Mouse (Mus musculus) bone marrow, adult 2 months (tissue): ENCODE measurements around the gene Alpi. TPM values are rescaled to one million over a fixed set of nuclear protein-coding genes. Genes with fewer than 3 reads are reported as not detected.

Experiments used
- H3K27ac ChIP-seq: fragments of 200-500 bp; 2 replicates; pipeline ENCODE4 v1.5.1; 2012; ENCODE audit warnings: low read depth, mild to moderate bottlenecking, control low read depth, inconsistent platforms, low read length; ENCODE audit not compliant: control insufficient read depth, poor library complexity, insufficient read depth
- H3K4me1 ChIP-seq: fragments of 200-500 bp; 2 replicates; pipeline ENCODE4 v1.6.1; 2011; ENCODE audit warnings: low read length; ENCODE audit not compliant: control insufficient read depth, insufficient read depth
- H3K4me3 ChIP-seq: fragments of 200-500 bp; replicated peaks from 2 replicates; pipeline ENCODE3; 2011; ENCODE audit warnings: mild to moderate bottlenecking, low read depth, low read length, control low read depth; ENCODE audit not compliant: control insufficient read depth
- CTCF ChIP-seq: fragments of 200-500 bp; IDR thresholded peaks from 2 replicates; pipeline ENCODE4 v1.5.1; 2011; ENCODE audit warnings: low read length, control low read depth; ENCODE audit not compliant: control insufficient read depth, insufficient read depth
- POLR2A ChIP-seq: fragments of 200-500 bp; IDR thresholded peaks from 2 replicates; pipeline ENCODE4 v1.6.1; 2011; ENCODE audit warnings: low read depth, mild to moderate bottlenecking, control low read depth, low read length, borderline replicate concordance; ENCODE audit not compliant: control insufficient read depth
- WGBS: fragments of 180-500 bp; shearing (Covaris S2); methylation state at CpG from one replicate; pipeline ENCODE4 v1.1.7; 2018; 5-methylcytosine and 5-hydroxymethylcytosine counted together
- polyA plus RNA-seq: library from polyadenylated mRNA; stranded (reverse); fragments of >200 nt; gene quantifications from 2 replicates; pipeline ENCODE4 v1.2.4, GENCODE M21; 2011; ENCODE audit warnings: low replicate concordance; ENCODE audit not compliant: missing spikeins, insufficient read depth, insufficient read length

Alpi gene
- not detected in 2 replicates for polyA plus RNA-seq

- WGBS, result 86% methylated on average over 1 of the region's 1 CpGs
- Histone ChIP-seq H3K4me1 (no peaks in the 10 kb centered on the region), H3K27ac (no peak within 1 kb of the TSS), H3K4me3 (no peak within 1 kb of the TSS)
- TF ChIP-seq POLR2A (no peak), CTCF (no peak)
These were observed at the start of gene Alpi for GRCm38 (mm10) chr1:87101411-87101810. TSS of gene Alpi (minus strand) at chr1:87101606.

- WGBS, result 27% methylated on average over 13 of the region's 13 CpGs
- H3K4me1 ChIP-seq, result no peaks in the 10 kb centered on the region
- H3K27ac ChIP-seq, result no peak overlapping the region
- no peak overlapping the region for H3K4me3 ChIP-seq
- no peak for TF ChIP-seq POLR2A
- no peak for TF ChIP-seq CTCF
These were observed 48.0 kb upstream of the Alpi start for GRCm38 (mm10) chr1:87149422-87149821.

GRCm38 (mm10) chr1:87143141-87143540, 41.7 kb upstream of the Alpi start:
- H3K27ac ChIP-seq, result no peak overlapping the region
- H3K4me1 ChIP-seq, result no peaks in the 10 kb centered on the region
- no peak for TF ChIP-seq POLR2A
- no peak for TF ChIP-seq CTCF
- 80% methylated on average over 10 of the region's 10 CpGs for WGBS
- H3K4me3 ChIP-seq, result no peak overlapping the region

GRCm38 (mm10) chr1:87142456-87142855, 41.0 kb upstream of the Alpi start:
- no peaks in the 10 kb centered on the region for H3K4me1 ChIP-seq
- H3K4me3 ChIP-seq, result no peak overlapping the region
- WGBS, result 81% methylated on average over 9 of the region's 9 CpGs
- TF ChIP-seq CTCF, result no peak
- no peak for TF ChIP-seq POLR2A
- no peak overlapping the region for H3K27ac ChIP-seq

- no peak for TF ChIP-seq CTCF
- TF ChIP-seq POLR2A, result no peak
- 78% methylated on average over 4 of the region's 4 CpGs for WGBS
- Histone ChIP-seq H3K4me1 (no peaks in the 10 kb centered on the region), H3K4me3 (no peak overlapping the region), H3K27ac (no peak overlapping the region)
These were observed 40.1 kb upstream of the Alpi start for GRCm38 (mm10) chr1:87141550-87141949.

GRCm38 (mm10) chr1:87131803-87132202, 30.4 kb upstream of the Alpi start:
- no peak for TF ChIP-seq POLR2A
- no peak for TF ChIP-seq CTCF
- Histone ChIP-seq H3K27ac (no peak overlapping the region), H3K4me3 (no peak overlapping the region), H3K4me1 (no peaks in the 10 kb centered on the region)
- WGBS, result 67% methylated on average over 4 of the region's 4 CpGs

GRCm38 (mm10) chr1:87127206-87128030, 26.0 kb upstream of the Alpi start:
- H3K4me1 ChIP-seq, result no peaks in the 10 kb centered on the region
- 12% methylated on average over 43 of the region's 43 CpGs for WGBS
- no peak for TF ChIP-seq CTCF
- no peak for TF ChIP-seq POLR2A
- no peak overlapping the region for H3K4me3 ChIP-seq
- H3K27ac ChIP-seq, result no peak overlapping the region

- Histone ChIP-seq H3K4me3 (no peak within 1 kb of the TSS), H3K4me1 (no peaks in the 10 kb centered on the region), H3K27ac (no peak within 1 kb of the TSS)
- TF ChIP-seq POLR2A (no peak), CTCF (no peak)
- 79% methylated on average over 6 of the region's 6 CpGs for WGBS
These were observed 23.3 kb upstream of the Alpi start, which contains the start of gene Akp3 for GRCm38 (mm10) chr1:87124673-87125072. TSS of gene Akp3 (plus strand) at chr1:87124973.
